Comparison of ENCODE assay signal across 12 mouse cellular contexts in the genomic region with DNA sequence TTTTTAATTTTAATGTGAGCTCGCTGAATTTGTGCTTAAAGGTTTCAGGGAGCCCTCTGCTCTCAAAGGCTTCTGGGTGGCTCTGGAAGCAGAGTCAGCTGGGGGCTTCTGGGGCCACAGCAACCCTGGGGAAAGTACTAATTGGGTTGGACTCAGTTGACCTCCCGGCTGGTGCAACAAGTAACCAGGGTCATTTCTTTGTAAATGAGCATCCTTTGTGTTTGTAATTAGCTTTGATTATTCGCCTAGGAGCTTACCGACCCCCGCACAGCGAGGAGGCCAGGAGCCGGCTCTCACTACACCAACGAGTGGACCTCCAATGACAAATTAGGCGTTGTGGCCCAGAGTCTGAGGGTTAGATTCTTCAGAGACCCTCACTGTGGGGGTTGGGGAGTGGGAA. TPM values are rescaled to one million over a fixed set of nuclear protein-coding genes. Genes with fewer than 3 reads are reported as not detected.
A peak's percentile ranks its signal among the peaks of the same experiment; 100 is the strongest.
DNase-seq lines count a peak whose midpoint lies in the region; ATAC-seq lines count a peak whose summit lies in the region.
"Had no signal": no experiment of that assay in that cellular context is flagged by ENCODE, and none has a peak within 500 bp of the region (broad histone marks: within the 10 kb centered on the region; RNA-seq: fewer than 3 reads in every experiment).

No protein-coding gene starts in this region.

- ATAC-seq in lung, embryonic 16.5 days (ENCODE audit: low read depth): no peak
- ATAC-seq in forebrain, embryonic 13.5 days: peak; percentile 36; the same call in 1 of the 2 replicates
- ATAC-seq in limb, embryonic 13.5 days (ENCODE audit: low FRiP score, low read depth): no peak
- no peak for ATAC-seq in stomach, embryonic 16.5 days (ENCODE audit: insufficient read depth, low FRiP score)
- ATAC-seq: activated CD4-positive, CD25-positive, alpha-beta regulatory T cell, adult 4 months had no signal

- H3K9ac ChIP-seq in lung, embryonic 16.5 days (ENCODE audit: low read length): no peak overlapping the region
- H3K9ac ChIP-seq in forebrain, embryonic 13.5 days: peak overlapping the region; percentile 34; the same call in 1 of the 2 replicates
- no peak overlapping the region for H3K9ac ChIP-seq in limb, embryonic 13.5 days
- no peak overlapping the region for H3K9ac ChIP-seq in stomach, embryonic 16.5 days (ENCODE audit: low read length)

- peaks cover 12% of the 10 kb centered on the region for H3K27me3 ChIP-seq in lung, embryonic 16.5 days (ENCODE audit: control insufficient read depth, insufficient read depth, low read depth, low read length)
- peaks cover 94% of the 10 kb centered on the region for H3K27me3 ChIP-seq in forebrain, embryonic 13.5 days
- peaks cover 29% of the 10 kb centered on the region for H3K27me3 ChIP-seq in limb, embryonic 13.5 days
- no peaks in the 10 kb centered on the region; the same call in 1 of the 2 replicates for H3K27me3 ChIP-seq in stomach, embryonic 16.5 days (ENCODE audit: control insufficient read depth, insufficient read depth, low read length)

- no peaks in the 10 kb centered on the region for H3K9me3 ChIP-seq in lung, embryonic 16.5 days (ENCODE audit: control insufficient read depth, low read length)
- no peaks in the 10 kb centered on the region for H3K9me3 ChIP-seq in forebrain, embryonic 13.5 days (replicated peaks)
- H3K9me3 ChIP-seq in limb, embryonic 13.5 days: no peaks in the 10 kb centered on the region
- H3K9me3 ChIP-seq in stomach, embryonic 16.5 days (replicated peaks; ENCODE audit: control insufficient read depth, low read length): no peaks in the 10 kb centered on the region

- peak overlapping the region; percentile 47 for H3K4me2 ChIP-seq in lung, embryonic 16.5 days (ENCODE audit: low read depth, low read length)
- H3K4me2 ChIP-seq in forebrain, embryonic 13.5 days: peak overlapping the region; percentile 60
- H3K4me2 ChIP-seq in limb, embryonic 13.5 days (replicated peaks): peak overlapping the region; percentile 68
- H3K4me2 ChIP-seq in stomach, embryonic 16.5 days (ENCODE audit: low read depth, low read length): peak overlapping the region; percentile 57

- H3K36me3 ChIP-seq in lung, embryonic 16.5 days (ENCODE audit: control insufficient read depth, insufficient read depth, low read length): no peaks in the 10 kb centered on the region
- no peaks in the 10 kb centered on the region for H3K36me3 ChIP-seq in forebrain, embryonic 13.5 days (ENCODE audit: poor library complexity, severe bottlenecking)
- no peaks in the 10 kb centered on the region for H3K36me3 ChIP-seq in limb, embryonic 13.5 days
- no peaks in the 10 kb centered on the region for H3K36me3 ChIP-seq in stomach, embryonic 16.5 days (ENCODE audit: control insufficient read depth, insufficient read depth, low read length)

- H3K4me3 ChIP-seq in lung, embryonic 16.5 days (ENCODE audit: low read length): peak overlapping the region; percentile 23
- H3K4me3 ChIP-seq in forebrain, embryonic 13.5 days: peak overlapping the region; percentile 33
- H3K4me3 ChIP-seq in limb, embryonic 13.5 days: peak overlapping the region; percentile 39
- H3K4me3 ChIP-seq in stomach, embryonic 16.5 days (replicated peaks; ENCODE audit: low read length): peak overlapping the region; percentile 40

- 10% methylated on average over 9 of the region's 9 CpGs for WGBS in lung, embryonic 16.5 days
- WGBS in forebrain, embryonic 13.5 days: 2% methylated on average over 9 of the region's 9 CpGs
- WGBS in limb, embryonic 13.5 days: 3% methylated on average over 9 of the region's 9 CpGs
- WGBS in stomach, embryonic 16.5 days: 11% methylated on average over 9 of the region's 9 CpGs

- no peaks in the 10 kb centered on the region for H3K4me1 ChIP-seq in lung, embryonic 16.5 days (replicated peaks; ENCODE audit: control insufficient read depth, insufficient read depth, low read length)
- H3K4me1 ChIP-seq in forebrain, embryonic 13.5 days: peaks cover 12% of the 10 kb centered on the region
- H3K4me1 ChIP-seq in limb, embryonic 13.5 days: peaks cover 7% of the 10 kb centered on the region; the same call in 1 of the 2 replicates
- no peaks in the 10 kb centered on the region for H3K4me1 ChIP-seq in stomach, embryonic 16.5 days (ENCODE audit: control insufficient read depth, insufficient read depth, low read length)

- no peak overlapping the region for H3K27ac ChIP-seq in lung, embryonic 16.5 days (ENCODE audit: low read length)
- no peak overlapping the region for H3K27ac ChIP-seq in forebrain, embryonic 13.5 days
- H3K27ac ChIP-seq in limb, embryonic 13.5 days: no peak overlapping the region
- no peak overlapping the region for H3K27ac ChIP-seq in stomach, embryonic 16.5 days (ENCODE audit: low read length)

- DNase-seq in lung, postnatal 36 days: no peak
- DNase-seq in thymus, postnatal 4 days: no peak
- no peak for DNase-seq in left cerebral cortex, adult 11 months (ENCODE audit: low spot score)
- DNase-seq in gastrocnemius, adult 18-20 months (ENCODE audit: low spot score): no peak
- DNase-seq: kidney, adult 2 months had no signal

RNA-seq across cellular contexts. Expression of a gene that starts 14.7 kb away (rescaled TPM):
- polyA plus RNA-seq in lung, embryonic 16.5 days (2015; fragmentation: Nextera tagmentation; extraction: Ambion mirVana): not detected in 2 replicates
- 0.69 and 1.6 TPM in 2 replicates for polyA plus RNA-seq in forebrain, embryonic 13.5 days (2015; fragmentation: Nextera tagmentation; extraction: Ambion mirVana)
- polyA plus RNA-seq in limb, embryonic 13.5 days (2015; fragmentation: Nextera tagmentation; extraction: Ambion mirVana): 0.06 TPM in 1 of 2 replicates, not detected in the other
- not detected in 2 replicates for polyA plus RNA-seq in stomach, embryonic 16.5 days (2015; fragmentation: Nextera tagmentation; extraction: Ambion mirVana)
- not detected for total RNA-seq in gastrocnemius, adult 18-20 months (2021)
- total RNA-seq: common myeloid progenitor, adult 5-6 weeks; megakaryocyte, adult 5-6 weeks had no signal
- polyA plus RNA-seq: activated CD4-positive, CD25-positive, alpha-beta regulatory T cell, adult 4 months; kidney, adult 2 months had no signal

RNA-seq across cellular contexts. Expression of a gene that starts 58.4 kb away (rescaled TPM):
- 2,362 and 2,391 TPM in 2 replicates for polyA plus RNA-seq in lung, embryonic 16.5 days (2015; fragmentation: Nextera tagmentation; extraction: Ambion mirVana)
- 3,030 and 3,122 TPM in 2 replicates for polyA plus RNA-seq in forebrain, embryonic 13.5 days (2015; fragmentation: Nextera tagmentation; extraction: Ambion mirVana)
- 2,194 and 2,567 TPM in 2 replicates for polyA plus RNA-seq in limb, embryonic 13.5 days (2015; fragmentation: Nextera tagmentation; extraction: Ambion mirVana)
- polyA plus RNA-seq in stomach, embryonic 16.5 days (2015; fragmentation: Nextera tagmentation; extraction: Ambion mirVana): 2,089 and 2,252 TPM in 2 replicates
- total RNA-seq in gastrocnemius, adult 18-20 months (2021): 1,000 to 10,000 TPM in 1 of 2 experiments, 100 to 1,000 TPM in 1; 992 to 1,504 TPM
